ENCODE assay signal across 18 mouse cellular contexts in genomic region chr14:75645461-75645860, GRCm38 (mm10). TPM values are rescaled to one million over a fixed set of nuclear protein-coding genes. Genes with fewer than 3 reads are reported as not detected.
A peak's percentile ranks its signal among the peaks of the same experiment; 100 is the strongest.
DNase-seq lines count a peak whose midpoint lies in the region.
"Had no signal": no experiment of that assay in that cellular context is flagged by ENCODE, and none has a peak within 500 bp of the region (broad histone marks: within the 10 kb centered on the region; RNA-seq: fewer than 3 reads in every experiment).

No protein-coding gene starts in this region.

- DNase-seq in adrenal gland, adult 8-10 months, result peak; percentile 14
- DNase-seq in adrenal gland, postnatal 4 days (ENCODE audit: low spot score in 2 of 2), result no peak
- DNase-seq in ovary, postnatal 36 days (ENCODE audit: low spot score), result peak; percentile 25
- DNase-seq in ovary, postnatal 10 days (ENCODE audit: low spot score), result no peak
- peak; percentile 24 for DNase-seq in adrenal gland, postnatal 14 days
- DNase-seq in retina, postnatal 1 day, result no peak
- DNase-seq: cerebellum, adult 18-20 months; cerebellum, adult 9-10 months; cerebellum, postnatal 14 days; forebrain, postnatal 0 days; gastrocnemius, adult 2 months; gastrocnemius, postnatal 14 days; heart, adult 11 months had no signal

RNA-seq across cellular contexts. Expression of gene Erich6b, which starts 3.4 kb away (rescaled TPM):
- not detected for total RNA-seq in adrenal gland, adult 8-10 months (2022)
- not detected for total RNA-seq in adrenal gland, postnatal 4 days (2021)
- total RNA-seq in adrenal gland, postnatal 14 days (2021), result not detected in 2 replicates
- total RNA-seq: forebrain, postnatal 0 days; gastrocnemius, adult 2 months; gastrocnemius, postnatal 14 days; gastrocnemius, postnatal 4 days; heart, adult 8-10 months; heart, postnatal 25 days; hematopoietic stem cell, adult 5-6 weeks; MEL had no signal

RNA-seq across cellular contexts. Expression of gene Spert, which starts 52.5 kb away (rescaled TPM):
- total RNA-seq in adrenal gland, adult 8-10 months (2022), result not detected
- not detected for total RNA-seq in adrenal gland, postnatal 4 days (2021)
- total RNA-seq in adrenal gland, postnatal 14 days (2021), result not detected in 2 replicates
- total RNA-seq: forebrain, postnatal 0 days; gastrocnemius, adult 2 months; gastrocnemius, postnatal 14 days; gastrocnemius, postnatal 4 days; heart, adult 8-10 months; heart, postnatal 25 days; hematopoietic stem cell, adult 5-6 weeks; MEL had no signal

Comparison
In these comparisons a context has a peak if more than half of its experiments do, and no peak if none do; other contexts are left out.
1. DNase-seq: peak in adrenal gland, adult 8-10 months (single experiment), ovary, postnatal 36 days (single experiment) and adrenal gland, postnatal 14 days (single experiment); none in adrenal gland, postnatal 4 days (0 of 2), ovary, postnatal 10 days (single experiment) and retina, postnatal 1 day (single experiment).